40 mouse cellular contexts compared by ENCODE assay signal in genomic region chr10:40530661-40531060, GRCm38 (mm10). TPM values are rescaled to one million over a fixed set of nuclear protein-coding genes. Genes with fewer than 3 reads are reported as not detected.
"Had no signal": no experiment of that assay in that cellular context is flagged by ENCODE, and none has a peak within 500 bp of the region (broad histone marks: within the 10 kb centered on the region; RNA-seq: fewer than 3 reads in every experiment).

No protein-coding gene starts in this region.

- ATAC-seq: intestine, embryonic 16.5 days had no signal

- H3K4me1 ChIP-seq: heart, embryonic 15.5 days; hindbrain, embryonic 13.5 days; hindbrain, embryonic 15.5 days had no signal

- H3K9ac ChIP-seq: heart, embryonic 13.5 days; heart, embryonic 15.5 days; hindbrain, embryonic 13.5 days; hindbrain, embryonic 15.5 days; kidney, embryonic 15.5 days; liver, embryonic 13.5 days; liver, embryonic 15.5 days had no signal

- H3K4me3 ChIP-seq: gastrocnemius, adult 2 months; heart, adult 2 months; heart, embryonic 13.5 days; heart, embryonic 15.5 days; hindbrain, embryonic 10.5 days; hindbrain, embryonic 13.5 days; hindbrain, embryonic 15.5 days; kidney, embryonic 15.5 days; liver, embryonic 13.5 days; liver, embryonic 15.5 days had no signal

- H3K9me3 ChIP-seq: heart, embryonic 15.5 days; hindbrain, embryonic 15.5 days; liver, embryonic 15.5 days had no signal

- DNase-seq: gastrocnemius, adult 2 months; gastrocnemius, postnatal 10 days; gastrocnemius, postnatal 25 days; heart, adult 2 months; heart, postnatal 4 days; kidney, adult 11 months; kidney, adult 2 months; kidney, postnatal 14 days; kidney, postnatal 36 days; layer of hippocampus, adult 9-11 months; layer of hippocampus, postnatal 36 days; left cerebral cortex, postnatal 4 days; liver; liver, embryonic 13.5 days had no signal

- H3K27me3 ChIP-seq: heart, embryonic 13.5 days; heart, embryonic 15.5 days; hindbrain, embryonic 15.5 days; kidney, embryonic 15.5 days; liver, embryonic 13.5 days had no signal

- H3K36me3 ChIP-seq: heart, embryonic 13.5 days; heart, embryonic 15.5 days; hindbrain, embryonic 10.5 days; hindbrain, embryonic 13.5 days; hindbrain, embryonic 15.5 days; kidney, embryonic 15.5 days; liver, embryonic 13.5 days; liver, embryonic 15.5 days had no signal

- H3K27ac ChIP-seq: gastrocnemius, adult 2 months; heart, adult 2 months; heart, embryonic 13.5 days; heart, embryonic 15.5 days; hindbrain, embryonic 10.5 days; hindbrain, embryonic 13.5 days; hindbrain, embryonic 15.5 days; kidney, embryonic 15.5 days; kidney, postnatal 0 days; liver, embryonic 13.5 days; liver, embryonic 15.5 days had no signal

- H3K4me2 ChIP-seq: heart, embryonic 11.5 days; heart, embryonic 13.5 days; heart, embryonic 15.5 days; hindbrain, embryonic 13.5 days; hindbrain, embryonic 15.5 days; kidney, embryonic 15.5 days; liver, embryonic 11.5 days; liver, embryonic 13.5 days; liver, embryonic 15.5 days had no signal

RNA-seq across cellular contexts. Expression of gene Slc22a16, which starts 39.5 kb away (rescaled TPM):
- total RNA-seq: gastrocnemius, adult 2 months; gastrocnemius, postnatal 10 days; gastrocnemius, postnatal 25 days; gastrocnemius, postnatal 4 days; granulocyte monocyte progenitor cell, adult 5-6 weeks; heart, adult 2 months; heart, postnatal 25 days; heart, postnatal 4 days; layer of hippocampus, adult 18-20 months; layer of hippocampus, adult 8-10 months; layer of hippocampus, postnatal 14 days; layer of hippocampus, postnatal 36 days; left cerebral cortex, adult 18-20 months; left cerebral cortex, adult 8-10 months; left cerebral cortex, postnatal 10 days; left cerebral cortex, postnatal 25 days; left cerebral cortex, postnatal 4 days had no signal
- polyA plus RNA-seq: frontal cortex, adult 2 months; heart, embryonic 11.5 days; heart, embryonic 13.5 days; heart, embryonic 15.5 days; heart, postnatal 0 days; hindbrain, embryonic 10.5 days; hindbrain, embryonic 13.5 days; hindbrain, embryonic 15.5 days; intestine, embryonic 14.5 days; intestine, embryonic 16.5 days; kidney, adult 2 months; kidney, embryonic 15.5 days; kidney, postnatal 0 days; large intestine, adult 2 months; limb, embryonic 14.5 days; liver, embryonic 11.5 days; liver, embryonic 13.5 days; liver, embryonic 15.5 days had no signal
